Mouse (Mus musculus) liver, adult 2 months (tissue): ENCODE data around the gene Slc35e4.

Source experiments
- CTCF ChIP-seq: fragments of 200-500 bp; IDR thresholded peaks from 2 replicates; pipeline ENCODE4 v1.5.1; 2011; ENCODE audit warnings: low read depth, low read length, control low read depth
- POLR2A ChIP-seq: fragments of 200-500 bp; IDR thresholded peaks from 2 replicates; pipeline ENCODE4 v1.6.1; 2011; ENCODE audit warnings: low read length, control low read depth; ENCODE audit not compliant: insufficient read depth; ENCODE audit errors: extremely low read depth

GRCm38 (mm10) chr11:3893970-3894369 lies 20.5 kb downstream of the Slc35e4 start:
- no peak for TF ChIP-seq POLR2A
- no peak for TF ChIP-seq CTCF
